Mouse (Mus musculus) lung, postnatal 0 days (tissue): ENCODE data around the gene Celsr1. TPM values are rescaled to one million over a fixed set of nuclear protein-coding genes. Genes with fewer than 3 reads are reported as not detected.
A peak's percentile ranks its signal among the peaks of the same experiment; 100 is the strongest.

Source experiments
- ATAC-seq: fragments of 200-750 bp; cut with Nextera tagmentation; 2 replicates; pipeline ENCODE4 v1.8.0; 2017; ENCODE audit warnings: moderate library complexity
- DNase-seq: peaks from one replicate; pipeline ENCODE4 v3.0.0-alpha.2; 2016; ENCODE audit warnings: low spot score
- H3K27ac ChIP-seq: fragments of 300-500 bp; sonication (generic); 2 replicates; pipeline ENCODE4 v1.5.1; 2014; ENCODE audit warnings: antibody characterized with exemption, mild to moderate bottlenecking, low read length, mixed read lengths
- H3K27me3 ChIP-seq: fragments of 300-500 bp; sonication (generic); replicated peaks from 2 replicates; pipeline ENCODE4 v1.6.1; 2014; ENCODE audit warnings: low read length, mixed read lengths; ENCODE audit not compliant: insufficient read depth
- H3K36me3 ChIP-seq: fragments of 300-500 bp; sonication (generic); 2 replicates; pipeline ENCODE4 v1.6.1; 2014; ENCODE audit warnings: low read length, mixed read lengths; ENCODE audit not compliant: insufficient read depth
- H3K4me1 ChIP-seq: fragments of 300-500 bp; sonication (generic); 2 replicates; pipeline ENCODE4 v1.6.1; 2014; ENCODE audit warnings: antibody characterized with exemption, low read depth, low read length, mixed read lengths; ENCODE audit not compliant: insufficient read depth
- H3K4me2 ChIP-seq: fragments of 300-500 bp; sonication (generic); replicated peaks from 2 replicates; pipeline ENCODE4 v1.6.1; 2014; ENCODE audit warnings: low read depth, mild to moderate bottlenecking, low read length, moderate library complexity, mixed read lengths
- H3K4me3 ChIP-seq: fragments of 300-500 bp; sonication (generic); 2 replicates; pipeline ENCODE4 v1.5.1; 2014; ENCODE audit warnings: low read depth, low read length
- H3K9ac ChIP-seq: fragments of 300-500 bp; sonication (generic); replicated peaks from 2 replicates; pipeline ENCODE4 v1.6.1; 2014; ENCODE audit warnings: low read depth, mild to moderate bottlenecking
- H3K9me3 ChIP-seq: fragments of 300-500 bp; sonication (generic); 2 replicates; pipeline ENCODE4 v1.6.1; 2016; ENCODE audit warnings: low read length, mixed read lengths
- CTCF ChIP-seq: IDR thresholded peaks from 2 replicates; pipeline ENCODE4 v1.5.1; 2016; ENCODE audit warnings: antibody characterized with exemption, mild to moderate bottlenecking
- EP300 ChIP-seq: IDR thresholded peaks from 2 replicates; pipeline ENCODE4 v1.6.1; 2016; ENCODE audit warnings: antibody characterized with exemption, mild to moderate bottlenecking, control low read depth
- WGBS: fragments of 180-500 bp; shearing (Covaris S2); extraction: QIAGEN DNeasy Blood & Tissue Kit; methylation state at CpG from one replicate; pipeline ENCODE4 v1.1.7; 2014; 5-methylcytosine and 5-hydroxymethylcytosine counted together
- polyA plus RNA-seq: library from polyadenylated mRNA; unstranded; fragments of >200 nt; fragmentation: Nextera tagmentation; extraction: Ambion mirVana; gene quantifications from 2 replicates; pipeline ENCODE4 v1.2.1, GENCODE M21; 2015

Gene Celsr1
- polyA plus RNA-seq, 1 experiment from 2014 or later, result 2.1 TPM

DNA sequence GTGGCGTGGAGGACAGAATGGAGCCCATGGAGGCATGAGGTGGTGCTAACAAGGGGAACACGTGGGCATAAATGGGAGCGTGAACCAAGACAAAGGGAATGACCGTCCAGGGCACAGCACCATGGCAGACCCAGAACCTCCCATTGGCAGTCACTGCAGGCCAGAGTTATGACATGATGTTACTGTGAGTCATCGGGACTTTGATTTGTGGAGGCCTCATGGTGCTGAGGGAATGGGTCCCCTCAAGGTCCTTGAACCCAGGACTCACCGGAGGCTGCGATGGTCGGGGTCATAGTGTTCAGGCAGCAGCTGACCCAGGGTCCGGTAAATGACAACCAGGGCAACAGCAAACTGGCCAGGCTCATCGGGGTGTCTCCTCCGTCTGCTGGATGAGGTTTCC, 111.7 kb downstream of the Celsr1 start:
- no peak for TF ChIP-seq EP300
- no peak for TF ChIP-seq CTCF
- Histone ChIP-seq H3K36me3 (no peaks in the 10 kb centered on the region), H3K4me3 (no peak overlapping the region), H3K4me2 (no peak overlapping the region), H3K9ac (no peak overlapping the region), H3K27ac (no peak overlapping the region), H3K4me1 (no peaks in the 10 kb centered on the region), H3K27me3 (no peaks in the 10 kb centered on the region), H3K9me3 (no peaks in the 10 kb centered on the region)
- ATAC-seq (no peak), DNase-seq (no peak)
- 85% methylated on average over 11 of the region's 11 CpGs for WGBS

DNA sequence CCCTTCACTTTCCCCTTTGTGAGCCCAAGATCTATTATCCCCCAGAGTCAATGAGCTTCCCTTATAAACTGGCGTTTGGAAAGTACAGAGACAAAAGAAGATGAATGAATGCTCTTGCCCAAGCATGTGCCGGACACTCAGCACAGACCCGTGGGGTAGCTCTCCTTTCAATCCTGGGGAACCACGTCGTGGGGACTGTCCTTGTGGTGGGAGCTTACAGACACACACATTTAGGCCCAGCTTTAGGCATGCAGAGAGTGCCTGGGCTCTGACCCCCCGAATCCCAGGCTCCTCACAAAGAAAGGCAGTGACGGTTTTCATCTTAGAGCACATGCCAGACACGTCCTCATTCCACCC, 113.7 kb downstream of the Celsr1 start:
- 84% methylated on average over 8 of the region's 8 CpGs for WGBS
- Histone ChIP-seq H3K9ac (no peak overlapping the region), H3K4me3 (no peak overlapping the region), H3K9me3 (no peaks in the 10 kb centered on the region), H3K36me3 (no peaks in the 10 kb centered on the region), H3K4me1 (no peaks in the 10 kb centered on the region), H3K4me2 (no peak overlapping the region), H3K27ac (no peak overlapping the region), H3K27me3 (no peaks in the 10 kb centered on the region)
- ATAC-seq (no peak), DNase-seq (no peak)
- no peak for TF ChIP-seq EP300
- TF ChIP-seq CTCF, result no peak

GRCm38 (mm10) chr15:85919191-85919891, 114.2 kb downstream of the Celsr1 start:
- ATAC-seq, result no peak
- no peaks in the 10 kb centered on the region for H3K9me3 ChIP-seq
- 53% methylated on average over 8 of the region's 8 CpGs for WGBS
- TF ChIP-seq EP300, result no peak
- TF ChIP-seq CTCF, result no peak
- H3K27me3 ChIP-seq, result no peaks in the 10 kb centered on the region
- no peaks in the 10 kb centered on the region for H3K36me3 ChIP-seq
- H3K4me3 ChIP-seq, result no peak overlapping the region
- no peak for DNase-seq
- no peaks in the 10 kb centered on the region for H3K4me1 ChIP-seq
- H3K9ac ChIP-seq, result no peak overlapping the region
- no peak overlapping the region for H3K27ac ChIP-seq
- H3K4me2 ChIP-seq, result no peak overlapping the region

DNA sequence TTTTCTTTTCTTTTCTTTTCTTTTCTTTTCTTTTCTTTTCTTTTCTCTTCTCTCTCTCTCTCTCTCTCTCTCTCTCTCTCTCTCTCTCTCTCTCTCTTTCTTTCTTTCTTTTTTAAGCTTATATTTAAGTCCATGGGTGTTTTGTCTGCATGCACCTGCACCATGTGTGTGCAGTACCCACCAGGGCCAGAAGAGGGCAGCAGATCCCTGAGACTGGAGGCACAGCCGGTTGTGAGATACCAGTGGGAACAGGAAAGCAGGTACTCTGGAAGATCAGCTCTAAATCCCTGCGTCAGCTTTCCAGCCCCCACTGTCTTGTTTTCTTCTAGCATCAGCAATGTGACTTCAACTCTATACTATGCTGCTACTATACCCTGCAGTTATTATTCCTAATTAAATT, 120.0 kb downstream of the Celsr1 start:
- TF ChIP-seq CTCF (peak; percentile 90), EP300 (no peak)
- no peaks in the 10 kb centered on the region for H3K9me3 ChIP-seq
- no peak overlapping the region for H3K4me2 ChIP-seq
- no peaks in the 10 kb centered on the region for H3K4me1 ChIP-seq
- no peak overlapping the region for H3K27ac ChIP-seq
- ATAC-seq (no peak), DNase-seq (peak; percentile 51)
- H3K9ac ChIP-seq, result no peak overlapping the region
- 37% methylated on average over 2 of the region's 2 CpGs for WGBS
- H3K27me3 ChIP-seq, result no peaks in the 10 kb centered on the region
- no peaks in the 10 kb centered on the region for H3K36me3 ChIP-seq
- H3K4me3 ChIP-seq, result no peak overlapping the region

DNA sequence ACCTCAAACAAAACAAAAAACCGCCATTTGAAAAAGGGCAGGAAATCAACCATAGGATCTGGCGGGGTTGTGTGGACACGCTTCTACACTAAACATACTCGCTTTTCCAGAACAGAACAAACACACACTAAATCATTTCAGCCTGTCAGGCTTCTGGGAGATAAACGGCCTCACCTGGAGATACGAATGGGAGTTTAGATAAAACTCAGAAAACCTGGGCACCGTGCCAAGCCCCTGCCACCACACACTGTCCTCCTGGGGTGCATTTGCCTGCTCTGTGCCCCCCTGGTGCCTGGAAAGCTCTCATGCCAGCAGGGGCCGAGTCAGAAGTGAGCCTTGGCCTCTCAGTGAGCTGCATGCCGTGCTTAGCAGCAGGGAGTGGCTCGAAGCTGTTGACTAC, 123.6 kb downstream of the Celsr1 start:
- H3K4me3 ChIP-seq, result no peak overlapping the region
- ATAC-seq, result peak; percentile 14; the same call in 1 of the 2 replicates
- H3K9me3 ChIP-seq, result no peaks in the 10 kb centered on the region
- no peak overlapping the region for H3K9ac ChIP-seq
- no peaks in the 10 kb centered on the region for H3K4me1 ChIP-seq
- H3K36me3 ChIP-seq, result no peaks in the 10 kb centered on the region
- 0 out of 2 replicates have a peak overlapping the region, but pooled peaks have one; percentile 9 for H3K27ac ChIP-seq
- 10% methylated on average over 10 of the region's 10 CpGs for WGBS
- no peak for TF ChIP-seq CTCF
- TF ChIP-seq EP300, result no peak
- no peak overlapping the region for H3K4me2 ChIP-seq
- H3K27me3 ChIP-seq, result no peaks in the 10 kb centered on the region
- DNase-seq, result peak; percentile 26

DNA sequence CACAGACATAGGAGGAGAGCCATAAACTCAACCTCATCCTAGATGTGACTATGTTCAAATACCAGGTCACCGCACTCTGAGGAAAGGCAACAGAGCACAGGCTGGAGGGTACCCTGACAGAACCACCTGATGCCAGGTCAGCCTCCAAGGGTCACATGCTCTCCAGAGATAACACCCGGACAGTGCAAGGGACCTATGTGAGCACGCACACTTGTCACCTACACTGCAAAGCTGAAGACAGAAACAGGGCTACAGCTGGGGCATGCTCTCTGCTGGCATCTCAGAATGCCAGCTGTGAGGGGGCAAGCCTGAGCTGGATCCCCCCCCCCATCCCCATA, 124.1 kb downstream of the Celsr1 start:
- ATAC-seq (no peak), DNase-seq (no peak)
- no peak overlapping the region for H3K9ac ChIP-seq
- no peak overlapping the region for H3K27ac ChIP-seq
- no peaks in the 10 kb centered on the region for H3K27me3 ChIP-seq
- no peak overlapping the region for H3K4me3 ChIP-seq
- TF ChIP-seq EP300 (no peak), CTCF (no peak)
- no peaks in the 10 kb centered on the region for H3K4me1 ChIP-seq
- WGBS, result 65% methylated on average over 3 of the region's 3 CpGs
- H3K36me3 ChIP-seq, result no peaks in the 10 kb centered on the region
- H3K9me3 ChIP-seq, result no peaks in the 10 kb centered on the region
- no peak overlapping the region for H3K4me2 ChIP-seq
